Mouse (Mus musculus): ENCODE data around the gene Pds5b.
"Not testable (repeated sequence)": the region's sequence is repeated elsewhere in the genome, so short reads cannot be mapped to it uniquely, and the experiment has no call there.

The Pds5b gene
- long read RNA-seq, experiment 1, full-length matches to known transcripts, result 1 of 10 reads
- long read RNA-seq, experiment 1, partial matches to known transcripts, result 5 of 10 reads
- long read RNA-seq, experiment 1, other reads (novel, unspliced or antisense), result 4 of 10 reads
- long read RNA-seq, experiment 2, partial matches to known transcripts, result 3 of 6 reads
- long read RNA-seq, experiment 2, other reads (novel, unspliced or antisense), result 3 of 6 reads

DNA sequence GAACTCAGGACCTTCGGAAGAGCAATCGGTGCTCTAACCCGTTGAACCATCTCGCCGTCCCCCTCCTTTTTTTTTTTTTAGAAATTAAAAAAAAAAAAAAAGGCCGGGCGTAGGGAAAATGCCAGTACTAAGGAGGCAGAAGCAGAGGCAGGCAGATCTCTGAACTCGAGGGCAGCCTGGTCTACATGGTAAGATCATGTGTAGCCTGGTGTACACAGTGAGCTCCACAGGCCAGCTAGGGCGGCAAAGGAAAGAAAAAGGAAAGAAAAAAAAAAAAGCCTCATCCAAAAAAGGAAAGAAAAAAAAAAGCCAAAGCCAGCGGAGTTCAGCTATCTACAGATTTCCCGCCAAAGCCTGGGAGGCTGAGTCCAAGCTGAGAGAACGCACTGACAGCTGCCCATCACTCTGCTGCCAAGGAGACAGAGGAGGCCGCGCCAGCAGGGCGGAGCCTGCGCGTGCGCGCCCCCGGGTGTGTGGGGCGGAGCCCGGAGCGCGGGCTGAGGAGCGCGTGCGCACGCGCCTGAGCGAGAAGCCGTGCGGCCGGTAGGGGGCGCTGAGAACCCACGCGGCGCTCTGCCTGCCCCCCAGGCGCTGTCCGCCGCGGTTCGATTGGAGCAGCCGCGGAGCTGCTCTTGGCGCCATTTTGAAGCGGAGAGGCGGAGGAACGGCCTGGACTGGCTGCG lies at the start of gene Pds5b:
Gene Pds5b, plus strand, starts transcription at position 587 of the 683 bp plus-strand sequence.
- intact Hi-C loops (cut with DNase I), result loop anchor here (5.0 kb wide), 1 partner anchor 694 kb away; no protein-coding TSS in a partner anchor

DNA sequence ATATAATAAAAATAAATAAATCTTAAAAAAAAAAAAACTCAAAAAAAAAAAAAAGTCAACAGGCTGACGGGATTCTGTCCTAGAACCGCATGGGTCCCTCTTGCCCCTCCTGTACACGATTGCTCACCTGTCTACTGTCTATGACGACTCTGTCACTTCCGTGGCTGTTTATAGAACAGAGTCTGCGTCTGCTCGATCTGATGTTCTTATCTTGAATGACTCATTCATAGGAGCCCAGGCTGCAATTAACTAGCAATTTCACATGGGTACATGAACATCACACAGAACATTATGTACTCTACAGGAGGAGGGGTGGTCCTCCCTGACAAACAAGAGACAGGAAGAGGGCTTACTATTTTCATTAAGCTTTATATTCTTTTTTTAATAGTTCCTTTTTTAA lies 48.0 kb upstream of the Pds5b start:
- intact Hi-C loops (cut with DNase I), result no loop called here

DNA sequence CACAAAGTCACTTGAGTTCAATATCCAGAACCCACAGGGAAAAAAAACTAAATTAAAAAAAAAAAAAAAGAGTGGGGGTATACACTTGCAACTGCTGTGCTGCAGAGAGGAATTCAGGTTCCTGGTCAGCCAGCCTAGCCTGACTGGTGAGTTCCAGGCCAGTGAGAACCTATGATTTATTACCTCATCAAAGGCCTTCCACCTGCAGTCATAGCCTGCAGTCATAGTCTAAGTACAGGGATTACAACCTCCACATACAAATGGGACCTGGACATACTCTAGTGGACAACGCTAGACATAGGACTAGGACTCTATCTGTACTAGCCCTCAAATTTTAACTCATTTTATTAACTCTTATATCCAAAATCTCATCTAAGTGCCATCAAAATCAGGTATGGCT lies 44.3 kb upstream of the Pds5b start:
- intact Hi-C loops (cut with DNase I), result no loop called here

DNA sequence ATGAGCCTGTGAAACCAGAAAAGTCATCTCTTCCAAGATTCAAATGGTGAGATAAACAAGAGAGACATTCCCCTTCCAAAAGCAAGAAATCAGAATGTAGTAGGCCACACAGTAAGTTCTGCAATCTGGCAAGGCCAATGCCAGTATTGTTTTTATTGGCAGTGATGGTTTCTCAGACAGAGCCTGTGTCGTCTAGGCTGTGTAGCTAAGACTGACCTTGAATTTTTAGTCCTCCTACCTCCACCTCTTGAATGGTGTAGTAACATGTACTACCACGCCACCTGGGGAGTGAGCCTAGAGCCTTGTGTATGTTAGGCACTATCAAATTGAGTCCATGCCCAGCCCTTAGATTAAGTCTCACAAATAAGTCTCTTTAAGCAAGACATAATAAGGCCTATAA lies 43.8 kb upstream of the Pds5b start:
- intact Hi-C loops (cut with DNase I), result no loop called here

DNA sequence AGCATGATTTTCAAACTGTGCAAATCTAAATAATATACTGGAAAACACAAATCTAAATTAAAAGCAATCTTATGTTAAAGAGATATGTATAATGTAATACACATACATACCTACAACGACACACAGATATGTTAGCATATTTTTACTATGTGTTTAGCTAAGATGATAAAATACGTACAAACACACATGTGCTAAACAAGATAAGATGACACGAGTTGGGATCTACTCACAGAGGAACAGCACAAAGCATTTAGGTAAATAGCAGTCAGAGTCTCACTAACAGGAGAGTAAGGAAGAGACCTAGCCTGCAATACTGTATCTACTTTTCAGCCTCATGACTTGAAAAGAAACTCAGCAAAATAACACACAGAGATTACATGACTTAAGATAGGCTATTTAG lies 32.1 kb upstream of the Pds5b start:
- intact Hi-C loops (cut with DNase I), result no loop called here

DNA sequence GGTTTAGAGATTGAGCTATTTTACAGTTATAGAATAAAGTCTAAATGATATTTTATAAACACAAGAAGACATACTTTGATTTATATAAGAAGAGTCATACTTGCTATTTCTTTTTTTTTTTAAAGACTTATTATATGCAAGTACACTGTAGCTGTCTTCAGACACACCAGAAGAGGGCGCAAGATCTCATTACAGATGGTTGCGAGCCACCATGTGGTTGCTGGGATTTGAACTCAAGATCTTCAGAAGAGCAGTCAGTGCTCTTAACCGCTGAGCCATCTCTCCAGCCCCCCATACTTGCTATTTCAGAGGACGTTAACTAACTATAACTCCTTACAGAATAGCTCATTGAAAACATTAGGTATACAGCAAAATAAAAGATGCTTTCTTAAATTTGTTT lies 30.1 kb upstream of the Pds5b start:
- intact Hi-C loops (cut with DNase I), result not testable (repeated sequence)

DNA sequence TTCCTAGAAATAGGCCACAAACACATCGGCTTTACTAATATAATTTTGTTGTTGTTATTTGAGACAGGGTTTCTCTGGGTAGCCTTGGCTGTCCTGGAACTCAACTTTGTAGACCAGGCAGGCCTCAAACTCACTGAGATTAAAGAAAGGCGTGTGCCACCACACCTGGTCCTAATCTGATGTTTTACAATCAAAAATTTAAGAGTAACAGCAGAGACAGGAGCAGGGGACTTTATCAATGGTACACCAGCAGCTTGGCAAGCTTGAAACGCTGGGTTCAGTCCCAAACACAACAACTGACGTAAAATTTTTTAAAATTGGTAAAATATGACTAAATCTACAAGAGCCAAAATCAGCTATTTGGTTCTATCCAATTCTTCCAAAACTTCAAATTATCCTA lies 28.6 kb upstream of the Pds5b start:
- intact Hi-C loops (cut with DNase I), result no loop called here

DNA sequence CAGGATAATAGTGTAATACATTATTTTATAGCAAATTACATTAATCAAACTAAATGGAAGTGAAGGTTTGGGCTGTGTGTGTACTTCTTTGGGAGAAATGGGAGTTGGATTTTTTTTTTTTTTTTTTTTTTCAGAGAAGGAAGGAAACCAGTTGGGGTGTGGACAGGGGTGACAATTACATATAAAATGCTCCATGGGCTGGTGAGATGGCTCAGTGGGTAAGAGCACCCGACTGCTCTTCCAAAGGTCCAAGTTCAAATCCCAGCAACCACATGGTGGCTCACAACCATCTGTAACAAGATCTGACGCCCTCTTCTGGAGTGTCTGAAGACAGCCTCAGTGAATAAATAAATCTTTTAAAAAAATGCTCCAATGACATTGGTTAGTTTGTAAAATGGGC lies 21.0 kb upstream of the Pds5b start:
- intact Hi-C loops (cut with DNase I), result no loop called here

DNA sequence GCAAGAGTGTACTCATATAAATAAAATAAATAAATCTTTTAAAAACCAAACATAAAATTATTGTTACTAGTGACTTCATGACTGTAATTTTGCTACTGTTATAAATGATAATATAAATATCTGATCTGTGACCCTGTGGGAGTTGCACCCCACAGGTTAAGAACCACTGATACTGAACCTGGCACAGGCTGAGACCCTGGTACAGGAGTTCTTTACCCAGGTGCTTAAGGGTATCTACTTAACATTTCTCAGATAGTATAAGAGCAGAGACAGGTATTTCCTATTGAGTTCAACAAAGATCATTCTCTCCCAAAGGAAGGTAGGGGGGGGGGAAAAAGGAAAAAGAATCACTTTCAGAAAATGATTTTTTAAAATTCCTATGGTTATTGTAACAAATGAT lies 19.0 kb upstream of the Pds5b start:
- intact Hi-C loops (cut with DNase I), result no loop called here

DNA sequence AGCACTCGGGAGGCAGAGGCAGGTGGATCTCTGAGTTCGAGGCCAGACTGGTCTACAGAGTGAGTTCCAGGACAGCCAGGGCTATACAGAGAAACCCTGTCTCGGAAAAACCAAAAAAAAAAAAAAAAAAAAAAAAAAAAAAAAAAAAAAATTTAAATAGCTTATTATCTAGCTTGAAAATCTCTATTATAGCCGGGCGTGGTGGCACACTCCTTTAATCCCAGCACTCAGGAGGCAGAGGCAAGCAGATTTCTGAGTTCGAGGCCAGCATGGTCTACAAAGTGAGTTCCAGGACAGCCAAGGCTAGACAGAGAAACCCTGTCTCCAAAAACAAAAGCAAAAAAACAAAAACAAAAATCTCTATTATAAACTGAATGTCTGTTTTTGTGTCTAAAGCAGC lies 14.1 kb upstream of the Pds5b start:
- intact Hi-C loops (cut with DNase I), result not testable (repeated sequence)

DNA sequence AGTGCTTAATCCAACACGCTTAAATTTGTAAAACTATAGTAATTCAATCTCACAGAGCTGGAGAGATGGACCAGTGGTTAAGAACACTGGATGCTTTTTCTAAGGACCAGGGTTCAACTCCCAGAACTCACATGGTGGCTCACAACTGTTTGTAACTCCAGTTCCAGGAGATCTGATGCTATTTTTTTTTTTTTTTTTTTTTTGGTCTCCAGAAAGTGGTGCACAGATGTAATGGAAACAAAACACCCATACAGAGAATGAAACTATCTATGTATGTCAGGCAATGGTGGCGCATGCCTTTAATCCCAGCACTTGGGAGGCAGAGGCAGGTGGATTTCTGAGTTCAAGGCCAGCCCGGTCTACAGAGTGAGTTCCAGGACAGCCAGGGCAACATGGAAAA lies 13.2 kb upstream of the Pds5b start:
- intact Hi-C loops (cut with DNase I), result not testable (repeated sequence)

DNA sequence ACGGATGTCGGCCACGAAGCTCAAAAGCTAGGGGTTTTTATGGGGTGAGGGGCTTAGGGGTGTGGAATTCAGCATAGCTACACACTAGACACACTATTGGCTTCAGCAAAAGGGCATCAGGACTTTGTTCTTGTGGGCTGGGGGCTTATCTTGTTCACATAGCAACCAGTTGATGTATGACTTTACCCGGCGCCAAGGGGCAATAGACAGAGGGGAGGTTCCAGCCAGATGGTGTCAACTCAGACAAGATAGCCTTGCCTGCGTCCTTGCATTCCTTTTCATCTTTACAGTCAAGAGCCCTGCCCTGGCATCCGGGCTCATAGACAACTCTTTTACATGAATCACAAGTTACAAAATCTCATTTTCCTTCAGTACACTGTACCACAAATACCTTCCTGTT lies 9.6 kb upstream of the Pds5b start:
- intact Hi-C loops (cut with DNase I), result loop anchor here (2.0 kb wide), 1 partner anchor 141 kb away; the partner anchor contains the start of gene Brca2

DNA sequence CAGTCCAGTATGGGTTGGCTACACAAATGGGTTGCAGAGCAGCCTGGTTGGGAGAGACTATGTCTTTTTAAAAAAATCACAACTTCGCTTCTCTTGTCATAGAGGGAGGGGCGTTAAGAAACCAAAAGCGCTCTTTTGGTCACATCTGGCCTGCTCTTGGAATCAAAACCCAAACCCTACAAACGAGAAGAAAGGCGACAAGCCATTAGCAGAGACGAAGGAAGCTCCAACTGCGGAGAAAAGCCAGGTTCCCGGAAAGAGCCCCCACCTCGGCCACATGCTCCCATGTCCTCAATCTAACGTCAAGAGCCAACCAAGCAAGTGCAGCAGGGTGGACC lies 8.8 kb upstream of the Pds5b start:
- intact Hi-C loops (cut with DNase I), result loop anchor here (2.0 kb wide), 1 partner anchor 142 kb away; the partner anchor contains the start of gene Brca2

DNA sequence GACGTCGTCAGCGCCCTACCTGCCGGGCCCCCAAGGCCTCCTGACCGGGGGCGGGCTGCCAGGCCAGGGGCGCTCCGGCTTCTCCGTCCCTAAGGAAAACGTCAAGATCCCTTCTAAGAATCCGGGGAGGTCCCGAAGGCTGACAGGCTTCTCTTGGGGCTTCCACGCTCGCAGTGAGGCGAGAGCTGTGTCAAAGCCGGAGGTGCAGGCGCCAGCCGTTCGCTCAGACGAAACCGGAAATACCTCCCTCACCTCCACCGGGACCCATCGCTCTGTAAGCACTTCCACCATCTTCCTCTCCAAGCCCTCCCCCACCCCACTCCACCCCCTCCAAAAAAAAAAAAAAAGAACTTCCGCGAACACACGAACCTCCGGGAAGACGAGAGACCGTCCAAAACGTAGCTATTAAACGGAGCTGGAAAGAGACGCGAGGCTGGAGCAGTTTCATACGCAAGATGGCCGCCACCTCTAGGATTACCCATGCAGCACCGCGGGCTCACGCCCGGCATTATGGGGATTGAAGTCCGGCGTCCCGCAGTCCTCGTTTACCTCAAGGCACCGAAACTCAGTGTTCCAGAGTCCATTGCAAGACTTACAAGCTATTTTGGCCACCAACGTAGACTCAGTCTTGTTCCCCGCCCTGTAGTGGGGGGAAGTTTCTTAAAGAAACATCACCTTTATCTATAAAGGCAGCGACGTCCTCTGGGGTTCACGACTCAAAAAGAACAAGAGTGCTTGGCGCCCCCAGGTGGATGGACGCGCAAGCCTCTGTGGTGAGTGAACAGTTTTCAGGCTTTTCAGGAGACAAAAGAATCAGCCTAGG lies 8.2 kb upstream of the Pds5b start:
- intact Hi-C loops (cut with DNase I), result loop anchor here (2.0 kb wide), 1 partner anchor 143 kb away; the partner anchor contains the start of gene Brca2

DNA sequence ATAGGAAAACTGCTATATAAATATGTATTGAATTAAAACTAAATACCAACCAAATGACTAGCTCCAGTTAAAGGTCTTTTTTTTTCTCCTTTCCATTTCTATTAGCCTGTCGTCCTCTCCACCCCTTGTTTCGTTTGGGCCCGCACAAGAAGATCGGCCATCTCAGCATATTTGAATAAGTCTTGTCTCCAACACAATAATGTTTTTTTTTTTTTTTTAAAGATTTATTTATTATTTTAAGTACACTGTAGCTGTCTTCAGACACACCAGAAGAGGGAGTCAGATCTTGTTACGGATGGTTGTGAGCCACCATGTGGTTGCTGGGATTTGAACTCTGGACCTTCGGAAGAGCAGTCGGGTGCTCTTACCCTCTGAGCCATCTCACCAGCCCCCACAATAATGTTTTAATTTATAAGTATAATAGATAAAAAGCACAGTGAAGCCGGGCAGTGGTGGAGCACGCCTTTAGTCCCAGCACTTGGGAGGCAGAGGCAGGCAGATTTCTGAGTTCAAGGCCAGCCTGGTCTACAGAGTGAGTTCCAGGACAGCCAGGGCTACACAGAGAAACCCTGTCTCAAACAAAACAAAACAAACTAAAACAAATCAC lies 7.3 kb upstream of the Pds5b start, which contains the start of gene N4bp2l2:
Gene N4bp2l2, minus strand, starts transcription at position 51 of the 607 bp plus-strand sequence.
- intact Hi-C loops (cut with DNase I), result not testable (repeated sequence)

DNA sequence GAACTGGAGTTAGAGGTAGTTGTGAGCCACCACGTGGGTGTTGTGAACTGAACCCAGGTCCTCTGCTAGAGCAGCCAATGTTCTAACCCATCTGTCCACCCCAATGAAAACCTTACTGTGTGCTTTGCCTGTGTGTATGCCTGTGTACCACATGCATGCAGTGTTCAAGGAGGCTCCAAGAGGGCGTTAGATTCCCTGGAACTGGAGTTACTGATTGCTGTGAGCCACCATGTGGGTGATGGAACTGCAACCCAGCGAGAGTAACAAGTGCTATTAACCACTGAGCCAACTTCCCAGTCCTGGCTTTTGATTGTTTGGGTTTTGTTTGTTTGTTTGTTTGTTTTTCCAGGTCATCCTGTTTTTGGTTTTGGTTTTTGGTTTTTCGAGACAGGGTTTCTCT lies 4.8 kb upstream of the Pds5b start:
- intact Hi-C loops (cut with DNase I), result no loop called here

DNA sequence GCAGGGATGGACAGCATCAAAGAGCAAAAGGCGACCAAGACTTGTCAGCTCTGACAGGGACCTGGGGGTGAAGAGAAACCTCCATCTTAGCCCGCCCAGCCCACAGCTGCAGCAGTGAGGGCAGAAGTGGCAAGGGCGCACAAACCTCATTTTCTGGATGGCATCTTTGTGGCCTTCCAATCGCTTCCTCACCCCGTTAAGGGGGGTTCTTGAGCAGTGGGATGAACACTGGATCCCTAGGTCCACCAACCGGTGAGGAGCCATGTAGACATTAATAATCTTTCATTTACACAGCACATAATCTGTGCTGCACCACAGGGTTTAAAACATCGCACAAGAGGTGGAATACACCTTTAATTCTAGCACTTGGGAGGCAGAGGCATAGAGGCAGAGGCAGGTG lies 1.2 kb upstream of the Pds5b start:
- intact Hi-C loops (cut with DNase I), result loop anchor here (5.0 kb wide), 1 partner anchor 695 kb away; no protein-coding TSS in a partner anchor

DNA sequence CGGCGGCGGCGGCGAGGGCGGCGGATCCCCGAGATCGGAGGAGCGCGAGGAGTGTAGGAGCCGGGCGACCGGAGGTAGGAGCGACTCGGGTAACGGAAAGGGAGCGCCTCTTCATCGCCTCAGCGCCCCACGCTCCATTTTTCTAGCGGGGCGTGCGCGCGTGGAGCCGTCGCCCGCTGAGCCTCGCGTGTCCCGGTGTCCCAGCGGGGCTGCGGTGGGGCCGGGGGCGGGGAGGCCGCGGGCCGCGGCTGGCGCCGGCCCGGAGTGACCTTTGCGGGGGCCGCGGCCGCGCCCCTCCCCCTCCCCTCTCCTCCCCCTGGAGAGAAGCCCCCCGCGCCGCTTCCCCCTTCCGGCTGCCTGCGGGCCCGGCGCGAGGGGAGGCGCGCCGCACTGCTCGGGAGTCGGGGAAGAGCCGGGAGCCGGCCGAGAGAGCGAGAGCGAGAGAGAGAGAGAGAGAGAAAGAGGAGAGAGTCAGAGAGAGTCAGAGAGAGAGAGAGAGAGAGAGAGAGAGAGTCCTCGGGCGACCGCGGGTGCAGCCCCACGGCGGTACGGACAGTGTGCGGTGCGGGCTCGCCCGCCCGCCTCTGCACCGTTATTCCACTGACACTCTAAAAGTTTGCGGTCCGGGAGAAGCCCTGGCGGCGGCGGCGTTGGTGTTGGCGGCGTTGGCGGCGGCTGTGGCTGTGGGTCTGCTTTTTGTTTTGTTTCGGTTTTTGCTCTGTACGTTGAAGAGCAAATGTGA lies 512 bp downstream of the Pds5b start:
- intact Hi-C loops (cut with DNase I), result loop anchor here (5.0 kb wide), 1 partner anchor 693 kb away; no protein-coding TSS in a partner anchor

DNA sequence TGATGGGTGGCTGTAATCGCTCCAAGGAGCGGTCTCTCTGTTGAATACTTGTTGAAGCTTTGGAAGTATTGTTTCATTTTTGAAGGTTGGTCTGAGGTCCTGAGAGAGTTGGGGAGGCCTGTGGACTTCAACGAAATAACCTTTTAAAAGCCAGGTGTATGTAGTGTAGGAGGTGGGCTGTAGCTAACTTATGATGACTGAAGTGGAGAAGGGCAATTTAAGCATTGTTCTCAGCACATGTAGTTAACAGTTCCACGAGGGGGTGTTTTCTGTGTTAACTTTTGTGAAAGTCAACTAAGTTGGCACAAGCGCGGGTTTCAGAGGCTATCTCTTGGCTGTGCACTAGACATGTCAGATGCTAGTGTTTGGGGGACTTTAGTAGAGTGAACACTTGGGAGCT lies 1.3 kb downstream of the Pds5b start:
- intact Hi-C loops (cut with DNase I), result loop anchor here (5.0 kb wide), 1 partner anchor 692 kb away; no protein-coding TSS in a partner anchor

DNA sequence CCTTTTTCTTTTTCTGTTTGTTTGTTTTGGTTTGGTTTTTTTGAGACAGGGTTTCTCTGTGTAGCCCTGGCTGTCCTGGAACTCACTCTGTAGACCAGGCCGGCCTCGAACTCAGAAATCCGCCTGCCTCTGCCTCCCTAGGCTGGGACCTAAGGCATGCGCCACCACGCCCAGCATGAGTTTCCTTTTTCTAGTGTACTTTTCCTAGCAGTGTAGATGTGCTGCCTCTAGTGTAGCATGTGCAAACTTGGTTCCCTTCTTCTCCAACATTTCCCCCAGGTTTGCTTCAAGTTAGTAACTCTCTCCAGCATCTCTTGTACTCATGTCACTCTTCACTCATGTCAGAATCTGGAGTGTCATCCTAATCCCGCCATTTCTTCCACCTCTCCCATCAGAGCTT lies 9.3 kb downstream of the Pds5b start:
- intact Hi-C loops (cut with DNase I), result not testable (repeated sequence)

DNA sequence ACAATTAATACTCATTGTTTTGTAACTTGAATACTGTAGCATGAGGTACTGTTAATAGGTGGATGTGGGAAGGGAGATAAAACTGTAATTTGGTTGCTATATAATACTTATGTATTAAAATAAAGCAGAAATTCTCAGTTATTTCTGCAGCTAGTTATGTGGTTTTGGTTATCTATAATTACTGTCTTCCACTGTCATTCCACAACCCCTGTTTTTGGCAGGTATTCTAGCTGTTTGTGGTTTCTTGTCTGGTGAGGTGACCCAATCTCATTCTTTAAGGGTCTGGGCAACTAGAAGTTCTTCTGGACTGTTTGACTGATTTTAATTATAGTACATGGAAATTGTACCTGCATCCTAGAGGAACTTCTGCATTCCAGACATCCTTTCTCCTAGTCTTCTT lies 17.1 kb downstream of the Pds5b start:
- intact Hi-C loops (cut with DNase I), result no loop called here

All from adrenal gland (tissue).